Mouse (Mus musculus) heart, postnatal 0 days (tissue): ENCODE measurements around the gene Rragd. TPM values are rescaled to one million over a fixed set of nuclear protein-coding genes. Genes with fewer than 3 reads are reported as not detected.
A peak's percentile ranks its signal among the peaks of the same experiment; 100 is the strongest.
"Not testable (repeated sequence)": the region's sequence is repeated elsewhere in the genome, so short reads cannot be mapped to it uniquely, and the experiment has no call there.

Source experiments
- ATAC-seq: fragments of 200-750 bp; cut with Nextera tagmentation; 2 replicates; pipeline ENCODE4 v1.8.0; 2017; ENCODE audit warnings: low read depth, moderate number of reproducible peaks, moderate library complexity; ENCODE audit not compliant: insufficient read depth
- DNase-seq: peaks from one replicate; pipeline ENCODE4 v3.0.0-alpha.2; 2016; ENCODE audit warnings: low spot score
- H3K27ac ChIP-seq: fragments of 300-500 bp; sonication (generic); 2 replicates; pipeline ENCODE4 v1.5.1; 2014; ENCODE audit warnings: low read depth, mild to moderate bottlenecking
- H3K27me3 ChIP-seq: fragments of 300-500 bp; sonication (generic); 2 replicates; pipeline ENCODE4 v1.6.1; 2014; ENCODE audit warnings: low read length, mixed read lengths; ENCODE audit not compliant: control insufficient read depth, insufficient read depth
- H3K36me3 ChIP-seq: fragments of 300-500 bp; sonication (generic); replicated peaks from 2 replicates; pipeline ENCODE4 v1.6.1; 2014; ENCODE audit warnings: low read length, mixed read lengths; ENCODE audit not compliant: control insufficient read depth, insufficient read depth
- H3K4me1 ChIP-seq: fragments of 300-500 bp; sonication (generic); 2 replicates; pipeline ENCODE4 v1.6.1; 2014; ENCODE audit warnings: antibody characterized with exemption; ENCODE audit not compliant: control insufficient read depth, insufficient read depth
- H3K4me2 ChIP-seq: fragments of 300-500 bp; sonication (generic); 2 replicates; pipeline ENCODE4 v1.6.1; 2014; ENCODE audit warnings: low read depth, mild to moderate bottlenecking, low read length, moderate library complexity
- H3K4me3 ChIP-seq: fragments of 300-500 bp; sonication (generic); 2 replicates; pipeline ENCODE4 v1.5.1; 2014; ENCODE audit warnings: low read depth, low read length
- H3K9ac ChIP-seq: fragments of 300-500 bp; sonication (generic); replicated peaks from 2 replicates; pipeline ENCODE4 v1.6.1; 2014; ENCODE audit warnings: low read depth, low read length, mixed read lengths
- H3K9me3 ChIP-seq: fragments of 300-500 bp; sonication (generic); replicated peaks from 2 replicates; pipeline ENCODE4 v1.6.1; 2016; ENCODE audit warnings: low read length; ENCODE audit not compliant: control insufficient read depth
- CTCF ChIP-seq: IDR thresholded peaks from 2 replicates; pipeline ENCODE4 v1.5.1; 2016; ENCODE audit warnings: antibody characterized with exemption, control low read depth, low read depth
- EP300 ChIP-seq: IDR thresholded peaks from 2 replicates; pipeline ENCODE4 v1.6.1; 2016; ENCODE audit warnings: antibody characterized with exemption, low read depth
- WGBS: fragments of 180-500 bp; shearing (Covaris S2); extraction: QIAGEN DNeasy Blood & Tissue Kit; methylation state at CpG from one replicate; pipeline ENCODE4 v1.1.7; 2014; 5-methylcytosine and 5-hydroxymethylcytosine counted together
- polyA plus RNA-seq: library from polyadenylated mRNA; unstranded; fragments of >200 nt; fragmentation: Nextera tagmentation; extraction: Ambion mirVana; gene quantifications from 2 replicates; pipeline ENCODE4 v1.2.1, GENCODE M21; 2015
- total RNA-seq: library from RNA; depleted of rRNA; stranded (reverse); fragments of >200 nt; gene quantifications from 2 replicates; pipeline ENCODE4 v1.2.3, GENCODE M21; 2014; ENCODE audit warnings: low replicate concordance

Rragd gene
- total and polyA plus RNA-seq, 2 experiments from 2014 or later, result 35.4 to 61.3 TPM

- no peaks in the 10 kb centered on the region for H3K9me3 ChIP-seq
- no peaks in the 10 kb centered on the region for H3K4me1 ChIP-seq
- ATAC-seq (no peak), DNase-seq (no peak)
- H3K36me3 ChIP-seq, result no peaks in the 10 kb centered on the region
- H3K4me3 ChIP-seq, result no peak overlapping the region
- no peak overlapping the region for H3K9ac ChIP-seq
- WGBS, result 70% methylated on average over 3 of the region's 3 CpGs
- H3K27me3 ChIP-seq, result no peaks in the 10 kb centered on the region
- no peak overlapping the region for H3K4me2 ChIP-seq
- TF ChIP-seq CTCF (no peak), EP300 (no peak)
- H3K27ac ChIP-seq, result no peak overlapping the region
These were observed 21.4 kb upstream of the Rragd start for GRCm38 (mm10) chr4:32961394-32961793.

- not testable (repeated sequence) for H3K27ac ChIP-seq
- WGBS, result 78% methylated on average over 19 of the region's 19 CpGs
These were observed 18.2 kb upstream of the Rragd start for GRCm38 (mm10) chr4:32964619-32965018.

GRCm38 (mm10) chr4:32977331-32977730, 5.5 kb upstream of the Rragd start:
- WGBS, result 90% methylated on average over 4 of the region's 4 CpGs
- TF ChIP-seq EP300 (no peak), CTCF (no peak)
- no peak for ATAC-seq

More at GRCm38 (mm10) chr4:32964619-32965018, 18.2 kb upstream of the Rragd start:
- H3K36me3 ChIP-seq, H3K4me3 ChIP-seq, ATAC-seq, H3K4me1 ChIP-seq, H3K9ac ChIP-seq, H3K4me2 ChIP-seq, H3K9me3 ChIP-seq, DNase-seq, H3K27me3 ChIP-seq: not testable (repeated sequence)

GRCm38 (mm10) chr4:32980061-32980460, 2.8 kb upstream of the Rragd start:
- Histone ChIP-seq H3K4me2 (no peak overlapping the region), H3K4me3 (no peak overlapping the region), H3K9ac (no peak overlapping the region), H3K9me3 (0 out of 2 replicates have a peak, but pooled peaks cover under 1% of the 10 kb centered on the region), H3K4me1 (peaks cover 16% of the 10 kb centered on the region), H3K36me3 (no peaks in the 10 kb centered on the region), H3K27ac (no peak overlapping the region), H3K27me3 (no peaks in the 10 kb centered on the region)
- DNase-seq (no peak), ATAC-seq (no peak)
- TF ChIP-seq EP300 (no peak), CTCF (no peak)
- 92% methylated on average over 3 of the region's 3 CpGs for WGBS

More at GRCm38 (mm10) chr4:32977331-32977730, 5.5 kb upstream of the Rragd start:
- DNase-seq, result no peak
- H3K4me3 ChIP-seq, result no peak overlapping the region
- no peak overlapping the region for H3K4me2 ChIP-seq
- H3K27ac ChIP-seq, result no peak overlapping the region
- no peak overlapping the region for H3K9ac ChIP-seq
- no peaks in the 10 kb centered on the region for H3K27me3 ChIP-seq
- H3K4me1 ChIP-seq, result 0 out of 2 replicates have a peak, but pooled peaks cover 5% of the 10 kb centered on the region
- H3K36me3 ChIP-seq, result no peaks in the 10 kb centered on the region
- peaks cover 13% of the 10 kb centered on the region; the same call in 1 of the 2 replicates for H3K9me3 ChIP-seq

- peak overlapping the region; percentile 97 for H3K4me2 ChIP-seq
- 10% methylated on average over 5 of the region's 5 CpGs for WGBS
These were observed 1.2 kb upstream of the Rragd start for GRCm38 (mm10) chr4:32981617-32982016.

GRCm38 (mm10) chr4:32982041-32982715, 659 bp upstream of the Rragd start:
- WGBS, result 3% methylated on average over 15 of the region's 15 CpGs
- Histone ChIP-seq H3K4me3 (peak overlapping the region; percentile 82), H3K9me3 (no peaks in the 10 kb centered on the region), H3K36me3 (no peaks in the 10 kb centered on the region), H3K4me1 (peaks cover 23% of the 10 kb centered on the region), H3K4me2 (peak overlapping the region; percentile 97), H3K27ac (peak overlapping the region; percentile 87), H3K27me3 (no peaks in the 10 kb centered on the region), H3K9ac (peak overlapping the region; percentile 75)
- ATAC-seq (no peak), DNase-seq (no peak)
- TF ChIP-seq CTCF (no peak), EP300 (no peak)

More at GRCm38 (mm10) chr4:32981617-32982016, 1.2 kb upstream of the Rragd start:
- H3K27me3 ChIP-seq, result no peaks in the 10 kb centered on the region
- H3K9ac ChIP-seq, result no peak overlapping the region
- H3K36me3 ChIP-seq, result no peaks in the 10 kb centered on the region
- no peaks in the 10 kb centered on the region for H3K9me3 ChIP-seq
- no peak for TF ChIP-seq EP300
- no peak for TF ChIP-seq CTCF
- DNase-seq (no peak), ATAC-seq (no peak)
- peaks cover 23% of the 10 kb centered on the region for H3K4me1 ChIP-seq
- H3K27ac ChIP-seq, result peak overlapping the region; percentile 46
- 0 out of 2 replicates have a peak overlapping the region, but pooled peaks have one; percentile 82 for H3K4me3 ChIP-seq
